In the genomic region with DNA sequence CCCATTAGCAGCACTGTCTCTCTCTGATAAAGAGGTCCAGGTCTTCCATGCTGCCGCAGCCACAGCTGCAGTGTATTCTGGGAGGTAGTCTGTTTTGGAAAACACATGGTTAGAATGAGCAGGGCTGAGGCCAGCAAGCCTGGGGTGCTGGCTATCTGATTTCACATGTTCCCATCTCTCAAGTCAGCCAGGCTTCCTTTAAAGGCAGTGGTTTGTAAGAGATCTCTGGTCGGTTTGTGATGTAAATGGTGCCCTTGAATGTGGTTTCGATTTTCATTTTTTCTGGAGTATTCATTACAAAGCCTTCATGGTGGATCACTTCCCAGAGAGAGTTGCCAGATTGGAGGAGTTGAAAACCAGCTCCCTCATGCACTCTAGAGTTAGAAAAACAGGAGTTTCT, we compare ENCODE assay signal across 23 mouse cellular contexts.
DNase-seq lines count a peak whose midpoint lies in the region; ATAC-seq lines count a peak whose summit lies in the region.
"Had no signal": no experiment of that assay in that cellular context is flagged by ENCODE, and none has a peak within 500 bp of the region (broad histone marks: within the 10 kb centered on the region; RNA-seq: fewer than 3 reads in every experiment).

No protein-coding gene starts in this region.

- no peak overlapping the region for H3K4me2 ChIP-seq in embryonic facial prominence, embryonic 13.5 days
- H3K4me2 ChIP-seq: embryonic facial prominence, embryonic 15.5 days; forebrain, embryonic 12.5 days had no signal

- H3K9ac ChIP-seq in embryonic facial prominence, embryonic 13.5 days: no peak overlapping the region
- H3K9ac ChIP-seq: embryonic facial prominence, embryonic 15.5 days; forebrain, embryonic 12.5 days had no signal

- H3K4me3 ChIP-seq in embryonic facial prominence, embryonic 13.5 days: no peak overlapping the region
- H3K4me3 ChIP-seq: embryonic facial prominence, embryonic 15.5 days; erythroblast, embryonic 14.5 days; forebrain, embryonic 10.5 days; forebrain, embryonic 12.5 days had no signal

- H3K9me3 ChIP-seq in embryonic facial prominence, embryonic 13.5 days: no peaks in the 10 kb centered on the region
- H3K9me3 ChIP-seq: embryonic facial prominence, embryonic 15.5 days; forebrain, embryonic 10.5 days; forebrain, embryonic 12.5 days had no signal

- peak overlapping the region; percentile 57 for H3K27ac ChIP-seq in embryonic facial prominence, embryonic 13.5 days
- H3K27ac ChIP-seq: embryonic facial prominence, embryonic 15.5 days; forebrain, embryonic 10.5 days; forebrain, embryonic 12.5 days had no signal

- intact Hi-C loops in gastrocnemius, postnatal 36 days (cut with DNase I): no loop called here

- H3K4me1 ChIP-seq in embryonic facial prominence, embryonic 13.5 days: peaks cover 34% of the 10 kb centered on the region
- H3K4me1 ChIP-seq: forebrain, embryonic 12.5 days had no signal

- H3K36me3 ChIP-seq in embryonic facial prominence, embryonic 13.5 days: no peaks in the 10 kb centered on the region
- H3K36me3 ChIP-seq: embryonic facial prominence, embryonic 15.5 days; forebrain, embryonic 10.5 days; forebrain, embryonic 12.5 days had no signal

- peak; percentile 62 for DNase-seq in gastrocnemius, adult 18-20 months (ENCODE audit: low spot score)
- no peak for DNase-seq in gastrocnemius, postnatal 36 days
- peak; percentile 37 for DNase-seq in gastrocnemius, postnatal 25 days
- DNase-seq in gastrocnemius, postnatal 10 days: no peak
- DNase-seq in skeletal muscle tissue, adult 2 months (ENCODE audit: low read depth, low spot score): peak; percentile 92
- no peak for DNase-seq in kidney, postnatal 10 days
- no peak for DNase-seq in kidney, adult 18-20 months
- DNase-seq: adrenal gland, adult 2 months; adrenal gland, postnatal 10 days; adrenal gland, postnatal 25 days; cerebellum, adult 11 months; cerebellum, adult 18-20 months; cerebellum, adult 8-10 months; cerebellum, adult 9-11 months; cerebellum, postnatal 14 days; cerebellum, postnatal 36 days had no signal

- no peak for ATAC-seq in embryonic facial prominence, embryonic 13.5 days (ENCODE audit: insufficient number of reproducible peaks, insufficient read depth, low FRiP score, low TSS enrichment, low read depth)
- ATAC-seq: forebrain, embryonic 14.5 days; forebrain, embryonic 16.5 days had no signal

- WGBS in embryonic facial prominence, embryonic 13.5 days: 34% methylated on average over 3 of the region's 3 CpGs

- H3K27me3 ChIP-seq in embryonic facial prominence, embryonic 13.5 days: no peaks in the 10 kb centered on the region
- H3K27me3 ChIP-seq: embryonic facial prominence, embryonic 15.5 days; forebrain, embryonic 12.5 days had no signal

Comparison
In these comparisons a context has a peak if more than half of its experiments do, and no peak if none do; other contexts are left out.
1. DNase-seq: peak in gastrocnemius, adult 18-20 months (single experiment), gastrocnemius, postnatal 25 days (single experiment) and skeletal muscle tissue, adult 2 months (single experiment); none in gastrocnemius, postnatal 36 days (0 of 2), gastrocnemius, postnatal 10 days (single experiment), kidney, postnatal 10 days (single experiment) and kidney, adult 18-20 months (single experiment).